Mouse (Mus musculus) myocyte (in vitro differentiated cells): ENCODE results near the gene Tmed5.

ENCODE experiments used
- E2F4 ChIP-seq: IDR thresholded peaks from one replicate; pipeline ENCODE4 v1.6.1; 2011; ENCODE audit warnings: mild to moderate bottlenecking, control low read depth, moderate library complexity; ENCODE audit not compliant: insufficient read depth
- TCF12 ChIP-seq: IDR thresholded peaks from one replicate; pipeline ENCODE4 v1.6.1; 2011; ENCODE audit warnings: mild to moderate bottlenecking, control low read depth; ENCODE audit not compliant: poor library complexity, insufficient read depth, severe bottlenecking

GRCm38 (mm10) chr5:108072301-108072700 lies 60.1 kb downstream of the Tmed5 start:
- no peak for TF ChIP-seq E2F4
- no peak for TF ChIP-seq TCF12
